8 mouse cellular contexts compared by ENCODE assay signal in the genomic region with DNA sequence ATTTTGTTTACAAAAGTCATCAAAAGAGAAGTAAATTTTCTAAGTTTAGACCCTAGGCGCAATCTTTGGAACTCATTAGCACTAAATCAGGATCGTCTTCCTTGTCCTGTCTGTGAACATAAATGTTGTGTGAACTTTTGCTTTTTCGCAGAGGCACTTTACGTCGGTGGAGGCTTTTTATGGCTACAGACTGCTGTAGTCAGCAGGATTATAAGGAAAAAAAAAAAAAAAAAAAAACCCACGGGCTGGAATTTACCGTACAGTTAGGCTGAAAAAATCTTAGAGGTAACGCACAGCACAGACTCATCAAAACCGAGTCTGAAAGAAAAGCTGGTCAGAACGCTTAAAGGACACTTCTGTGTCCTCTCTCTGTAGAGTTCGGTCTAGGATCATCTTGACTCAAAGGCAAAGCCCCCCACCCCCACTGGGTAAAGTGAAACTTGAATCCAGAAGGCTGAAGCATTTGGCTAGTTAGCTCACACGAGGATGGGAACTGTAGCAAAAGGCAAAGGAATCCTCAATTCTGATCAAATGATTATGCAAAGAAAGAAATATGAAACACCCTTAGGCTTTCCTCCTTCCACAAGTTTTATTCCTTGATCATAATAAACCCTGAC. TPM values are rescaled to one million over a fixed set of nuclear protein-coding genes. Genes with fewer than 3 reads are reported as not detected.
DNase-seq lines count a peak whose midpoint lies in the region; ATAC-seq and TF ChIP-seq lines count a peak whose summit lies in the region.

No protein-coding gene starts in this region.

- no peak overlapping the region for H3K9ac ChIP-seq in CH12.LX (ENCODE audit: insufficient read depth, low read depth)
- H3K9ac ChIP-seq in heart, embryonic 12.5 days, result no peak overlapping the region
- no peak overlapping the region for H3K9ac ChIP-seq in liver, postnatal 0 days (replicated peaks)
- no peak overlapping the region for H3K9ac ChIP-seq in forebrain, embryonic 13.5 days
- H3K9ac ChIP-seq in forebrain, embryonic 15.5 days (replicated peaks), result no peak overlapping the region

- DNase-seq in frontal cortex, postnatal 10 days (ENCODE audit: low spot score in 2 of 2), result no peak
- no peak for DNase-seq in CH12.LX (ENCODE audit: extremely low read depth)
- DNase-seq in liver, postnatal 0 days, result no peak

- H3K27ac ChIP-seq in CH12.LX (ENCODE audit: insufficient read depth, low read depth), result no peak overlapping the region
- no peak overlapping the region for H3K27ac ChIP-seq in heart, embryonic 12.5 days (ENCODE audit: poor library complexity, severe bottlenecking)
- no peak overlapping the region for H3K27ac ChIP-seq in liver, postnatal 0 days (ENCODE audit: low read depth)
- H3K27ac ChIP-seq in forebrain, embryonic 13.5 days, result no peak overlapping the region
- no peak overlapping the region for H3K27ac ChIP-seq in forebrain, embryonic 15.5 days (replicated peaks)

- H3K36me3 ChIP-seq in CH12.LX (replicated peaks in 1 of 2; ENCODE audit: control insufficient read depth in 1 of 2, insufficient read depth in 1 of 2, low read length in 1 of 2), result no peaks in the 10 kb centered on the region
- H3K36me3 ChIP-seq in heart, embryonic 12.5 days, result no peaks in the 10 kb centered on the region
- no peaks in the 10 kb centered on the region for H3K36me3 ChIP-seq in liver, postnatal 0 days (replicated peaks; ENCODE audit: insufficient read depth, low read length)
- no peaks in the 10 kb centered on the region for H3K36me3 ChIP-seq in forebrain, embryonic 13.5 days (ENCODE audit: poor library complexity, severe bottlenecking)
- H3K36me3 ChIP-seq in forebrain, embryonic 15.5 days, result no peaks in the 10 kb centered on the region

- no peaks in the 10 kb centered on the region for H3K9me3 ChIP-seq in CH12.LX (replicated peaks; ENCODE audit: low read length)
- no peaks in the 10 kb centered on the region for H3K9me3 ChIP-seq in heart, embryonic 12.5 days (replicated peaks)
- no peaks in the 10 kb centered on the region for H3K9me3 ChIP-seq in liver, postnatal 0 days (ENCODE audit: low read length)
- no peaks in the 10 kb centered on the region for H3K9me3 ChIP-seq in forebrain, embryonic 13.5 days (replicated peaks)
- no peaks in the 10 kb centered on the region for H3K9me3 ChIP-seq in forebrain, embryonic 15.5 days

- H3K79me2 ChIP-seq in CH12.LX (replicated peaks; ENCODE audit: control insufficient read depth, extremely low read depth, insufficient read depth, poor library complexity, severe bottlenecking), result no peaks in the 10 kb centered on the region

- WGBS in heart, embryonic 12.5 days, result 43% methylated on average over 12 of the region's 12 CpGs
- WGBS in liver, postnatal 0 days (ENCODE audit: insufficient replicate concordance), result 41% methylated on average over 12 of the region's 12 CpGs
- 64% methylated on average over 12 of the region's 12 CpGs for WGBS in forebrain, embryonic 13.5 days
- 53% methylated on average over 12 of the region's 12 CpGs for WGBS in forebrain, embryonic 15.5 days

- no peak for TF ChIP-seq POLR2A in CH12.LX (IDR thresholded peaks at IDR 0.05; ENCODE audit: low read depth, low read length)

- TF ChIP-seq EP300 in CH12.LX (IDR thresholded peaks at IDR 0.05; ENCODE audit: low read length), result no peak
- no peak for TF ChIP-seq EP300 in liver, postnatal 0 days (IDR thresholded peaks at IDR 0.05; ENCODE audit: low read depth)

- peaks cover 0 to 2% of the 10 kb centered on the region in 2 experiments; a peak in 1 of 4 replicates for H3K4me1 ChIP-seq in CH12.LX (ENCODE audit: control insufficient read depth in 1 of 2, insufficient read depth in 2 of 2)
- 0 out of 2 replicates have a peak, but pooled peaks cover 3% of the 10 kb centered on the region for H3K4me1 ChIP-seq in heart, embryonic 12.5 days (replicated peaks)
- no peaks in the 10 kb centered on the region for H3K4me1 ChIP-seq in liver, postnatal 0 days (ENCODE audit: insufficient read depth)
- H3K4me1 ChIP-seq in forebrain, embryonic 13.5 days, result no peaks in the 10 kb centered on the region
- no peaks in the 10 kb centered on the region for H3K4me1 ChIP-seq in forebrain, embryonic 15.5 days

- no peak overlapping the region for H3K4me3 ChIP-seq in CH12.LX (replicated peaks in 1 of 3; ENCODE audit: low read depth in 2 of 3, low read length in 2 of 3, poor library complexity in 1 of 3)
- H3K4me3 ChIP-seq in heart, embryonic 12.5 days, result peak overlapping the region; percentile 19
- H3K4me3 ChIP-seq in liver, postnatal 0 days (ENCODE audit: low read depth, low read length), result no peak overlapping the region
- H3K4me3 ChIP-seq in forebrain, embryonic 13.5 days, result no peak overlapping the region
- H3K4me3 ChIP-seq in forebrain, embryonic 15.5 days, result no peak overlapping the region

- in situ Hi-C loops in CH12.LX (cut with MboI; ENCODE audit: low pct_ligation_motif_present, low pct_unique_long_range_greater_than_20kb, low sequenced_read_pairs), result no loop called here

- H3K4me2 ChIP-seq in CH12.LX (ENCODE audit: insufficient read depth, low read depth, poor library complexity, severe bottlenecking), result peak overlapping the region; percentile 71
- peak overlapping the region; percentile 32 for H3K4me2 ChIP-seq in heart, embryonic 12.5 days
- H3K4me2 ChIP-seq in liver, postnatal 0 days (ENCODE audit: low read depth, low read length), result peak overlapping the region; percentile 35
- no peak overlapping the region for H3K4me2 ChIP-seq in forebrain, embryonic 13.5 days
- H3K4me2 ChIP-seq in forebrain, embryonic 15.5 days (replicated peaks), result no peak overlapping the region

- TF ChIP-seq CTCF in CH12.LX (conservative IDR thresholded peaks at IDR 0.05 in 1 of 2, IDR thresholded peaks at IDR 0.05 in 1 of 2; ENCODE audit: low read depth in 2 of 2, low read length in 2 of 2), result no peak
- no peak for TF ChIP-seq CTCF in liver, postnatal 0 days (IDR thresholded peaks at IDR 0.05; ENCODE audit: low read depth)

- TF ChIP-seq RAD21 in CH12.LX (IDR thresholded peaks at IDR 0.05; ENCODE audit: low read depth, low read length), result no peak

- dilution Hi-C loops in CH12.LX (cut with MboI; ENCODE audit: extremely low pct_ligation_motif_present, extremely low pct_unique_long_range_greater_than_20kb, low sequenced_read_pairs), result no loop called here

- no peaks in the 10 kb centered on the region for H3K27me3 ChIP-seq in CH12.LX (replicated peaks)
- no peaks in the 10 kb centered on the region for H3K27me3 ChIP-seq in heart, embryonic 12.5 days (replicated peaks)
- H3K27me3 ChIP-seq in liver, postnatal 0 days (ENCODE audit: insufficient read depth, low read length), result no peaks in the 10 kb centered on the region
- H3K27me3 ChIP-seq in forebrain, embryonic 13.5 days, result no peaks in the 10 kb centered on the region
- no peaks in the 10 kb centered on the region for H3K27me3 ChIP-seq in forebrain, embryonic 15.5 days

- ATAC-seq in frontal cortex, adult (ENCODE audit: low TSS enrichment), result peak; percentile 53
- ATAC-seq in heart, embryonic 12.5 days (ENCODE audit: insufficient number of reproducible peaks, low FRiP score), result no peak
- no peak for ATAC-seq in liver, postnatal 0 days
- no peak for ATAC-seq in monocyte, adult 5-6 weeks (replicated peaks; ENCODE audit: insufficient number of reproducible peaks, low FRiP score, low TSS enrichment, poor library complexity, severe bottlenecking)
- ATAC-seq in forebrain, embryonic 13.5 days, result no peak
- no peak for ATAC-seq in forebrain, embryonic 15.5 days (replicated peaks)

TF ChIP-seq in CH12.LX, 34 proteins besides CTCF, POLR2A, EP300 and RAD21:
- TF ChIP-seq ZMIZ1 (IDR thresholded peaks at IDR 0.05; ENCODE audit: low read depth, low read length) (no peak), ZNF384 (IDR thresholded peaks at IDR 0.05; ENCODE audit: low read depth, low read length) (peak; percentile 48)

RNA-seq across cellular contexts. Expression of a gene that starts 1.0 kb away (rescaled TPM):
- total RNA-seq in CH12.LX (2012; rRNA removed) (not detected in 2 replicates), CH12.LX (2014; rRNA removed) (not detected in 2 replicates)
- polyA plus RNA-seq in CH12.LX (2012; ENCODE audit: insufficient read length, low read depth), result 0.13 and 0.14 TPM in 2 replicates
- polyA plus RNA-seq in heart, embryonic 12.5 days (2016; fragmentation: Nextera tagmentation; extraction: Ambion mirVana), result 0.45 and 0.59 TPM in 2 replicates
- polyA plus RNA-seq in liver, postnatal 0 days (2015; fragmentation: Nextera tagmentation; extraction: Ambion mirVana), result 0.53 and 0.66 TPM in 2 replicates
- 0.19 TPM in 1 of 3 replicates, not detected in the others for total RNA-seq in monocyte, adult 5-6 weeks (2017)
- polyA plus RNA-seq in forebrain, embryonic 13.5 days (2015; fragmentation: Nextera tagmentation; extraction: Ambion mirVana), result 0.21 and 0.22 TPM in 2 replicates
- 0.18 and 0.22 TPM in 2 replicates for polyA plus RNA-seq in forebrain, embryonic 15.5 days (2015; fragmentation: Nextera tagmentation; extraction: Ambion mirVana)

Comparison
In these comparisons a context has a peak if more than half of its experiments do, and no peak if none do; other contexts are left out.
1. H3K4me2 ChIP-seq: peak in CH12.LX (single experiment), heart, embryonic 12.5 days (single experiment) and liver, postnatal 0 days (single experiment); none in forebrain, embryonic 13.5 days (single experiment) and forebrain, embryonic 15.5 days (single experiment).